Mouse (Mus musculus) WW6 (cell line): ENCODE data around the gene Ahsa2.
"Not testable (repeated sequence)": the region's sequence is repeated elsewhere in the genome, so short reads cannot be mapped to it uniquely, and the experiment has no call there.

Source experiments
- DNase-seq: peaks from one replicate; pipeline ENCODE4 v3.0.0-alpha.2; 2013; ENCODE audit warnings: low read depth, low spot score

Ahsa2 gene

GRCm38 (mm10) chr11:23497718-23498509 is at the start of gene Ahsa2:
TSS of gene Ahsa2 (minus strand) at chr11:23498030.
- DNase-seq, result peak; percentile 94

- no peak for DNase-seq
Measured at GRCm38 (mm10) chr11:23537446-23537845, 39.6 kb upstream of the Ahsa2 start.

- no peak for DNase-seq
Measured at GRCm38 (mm10) chr11:23520473-23521205, 22.8 kb upstream of the Ahsa2 start, which contains the start of gene 1700093K21Rik. TSS of gene 1700093K21Rik (minus strand) at chr11:23521155.

- DNase-seq, result no peak
Measured at GRCm38 (mm10) chr11:23518981-23519380, 21.2 kb upstream of the Ahsa2 start.

GRCm38 (mm10) chr11:23515315-23515714 is 17.5 kb upstream of the Ahsa2 start:
- no peak for DNase-seq

GRCm38 (mm10) chr11:23514785-23515184 is 17.0 kb upstream of the Ahsa2 start:
- not testable (repeated sequence) for DNase-seq

- peak; percentile 47 for DNase-seq
Measured at GRCm38 (mm10) chr11:23504801-23505200, 7.0 kb upstream of the Ahsa2 start.

- no peak for DNase-seq
Measured at GRCm38 (mm10) chr11:23498609-23499008, 779 bp upstream of the Ahsa2 start.

- DNase-seq, result peak; percentile 61
Measured at GRCm38 (mm10) chr11:23497335-23497717, 504 bp downstream of the Ahsa2 start.

- DNase-seq, result no peak
Measured at GRCm38 (mm10) chr11:23496661-23497060, 1.2 kb downstream of the Ahsa2 start.

GRCm38 (mm10) chr11:23495231-23495630 is 2.6 kb downstream of the Ahsa2 start:
- DNase-seq, result no peak

GRCm38 (mm10) chr11:23492048-23492790 is 5.6 kb downstream of the Ahsa2 start:
- DNase-seq, result no peak

- no peak for DNase-seq
Measured at GRCm38 (mm10) chr11:23489955-23490354, 7.9 kb downstream of the Ahsa2 start.

GRCm38 (mm10) chr11:23465862-23466261 is 32.0 kb downstream of the Ahsa2 start:
- not testable (repeated sequence) for DNase-seq
